Mouse (Mus musculus) hindbrain, postnatal 0 days (tissue): ENCODE results near the gene Ssh2. TPM values are rescaled to one million over a fixed set of nuclear protein-coding genes. Genes with fewer than 3 reads are reported as not detected.

Experiments used
- ATAC-seq: fragments of 200-750 bp; cut with Nextera tagmentation; 2 replicates; pipeline ENCODE4 v1.8.0; 2017; ENCODE audit warnings: mild to moderate bottlenecking, moderate TSS enrichment, moderate library complexity
- DNase-seq: peaks from one replicate; pipeline ENCODE4 v3.0.0-alpha.2; 2015; ENCODE audit warnings: low spot score
- H3K27ac ChIP-seq: fragments of 300-500 bp; sonication (generic); 2 replicates; pipeline ENCODE4 v1.5.1; 2014; ENCODE audit warnings: mild to moderate bottlenecking
- H3K27me3 ChIP-seq: fragments of 300-500 bp; sonication (generic); 2 replicates; pipeline ENCODE4 v1.6.1; 2014; ENCODE audit warnings: low read length, mixed read lengths; ENCODE audit not compliant: insufficient read depth
- H3K36me3 ChIP-seq: fragments of 300-500 bp; sonication (generic); 2 replicates; pipeline ENCODE4 v1.6.1; 2014; ENCODE audit warnings: low read length, mixed read lengths; ENCODE audit not compliant: insufficient read depth
- H3K4me1 ChIP-seq: fragments of 300-500 bp; sonication (generic); 2 replicates; pipeline ENCODE4 v1.6.1; 2014; ENCODE audit warnings: antibody characterized with exemption, low read length, mixed read lengths; ENCODE audit not compliant: insufficient read depth
- H3K4me2 ChIP-seq: fragments of 300-500 bp; sonication (generic); 2 replicates; pipeline ENCODE4 v1.6.1; 2014; ENCODE audit warnings: low read depth, mild to moderate bottlenecking, low read length, moderate library complexity, mixed read lengths
- H3K4me3 ChIP-seq: fragments of 300-500 bp; sonication (generic); 2 replicates; pipeline ENCODE4 v1.5.1; 2014; ENCODE audit warnings: low read length
- H3K9ac ChIP-seq: fragments of 300-500 bp; sonication (generic); replicated peaks from 2 replicates; pipeline ENCODE4 v1.6.1; 2014; ENCODE audit warnings: mild to moderate bottlenecking, low read length, moderate library complexity, mixed read lengths
- H3K9me3 ChIP-seq: fragments of 300-500 bp; sonication (generic); 2 replicates; pipeline ENCODE4 v1.6.1; 2016; ENCODE audit warnings: low read length, mixed read lengths
- CTCF ChIP-seq: IDR thresholded peaks from 2 replicates; pipeline ENCODE4 v1.5.1; 2016; ENCODE audit warnings: antibody characterized with exemption, control low read depth, low read depth
- WGBS: fragments of 180-500 bp; shearing (Covaris S2); extraction: QIAGEN DNeasy Blood & Tissue Kit; methylation state at CpG from one replicate; pipeline ENCODE4 v1.1.7; 2014; 5-methylcytosine and 5-hydroxymethylcytosine counted together
- polyA plus RNA-seq: library from polyadenylated mRNA; unstranded; fragments of >200 nt; fragmentation: Nextera tagmentation; extraction: Ambion mirVana; gene quantifications from 2 replicates; pipeline ENCODE4 v1.2.1, GENCODE M21; 2015
- total RNA-seq: library from RNA; depleted of rRNA; stranded (reverse); fragments of >200 nt; gene quantifications from 2 replicates; pipeline ENCODE4 v1.2.3, GENCODE M21; 2014

Gene Ssh2
- total and polyA plus RNA-seq, 2 experiments from 2014 or later, result 10.9 to 30.1 TPM

- 80% methylated on average over 1 of the region's 1 CpGs for WGBS
- Histone ChIP-seq H3K9me3 (no peaks in the 10 kb centered on the region), H3K4me3 (no peak overlapping the region), H3K36me3 (no peaks in the 10 kb centered on the region), H3K4me1 (no peaks in the 10 kb centered on the region), H3K9ac (no peak overlapping the region), H3K4me2 (no peak overlapping the region), H3K27me3 (no peaks in the 10 kb centered on the region), H3K27ac (no peak overlapping the region)
- ATAC-seq (no peak), DNase-seq (no peak)
- no peak for TF ChIP-seq CTCF
These were observed 81.2 kb downstream of the Ssh2 start for GRCm38 (mm10) chr11:77297246-77297645.

GRCm38 (mm10) chr11:77307205-77307604 is 91.1 kb downstream of the Ssh2 start:
- no peak overlapping the region for H3K4me2 ChIP-seq
- 90% methylated on average over 3 of the region's 3 CpGs for WGBS
- no peaks in the 10 kb centered on the region for H3K4me1 ChIP-seq
- H3K4me3 ChIP-seq, result no peak overlapping the region
- DNase-seq (no peak), ATAC-seq (no peak)
- H3K27ac ChIP-seq, result no peak overlapping the region
- H3K9me3 ChIP-seq, result no peaks in the 10 kb centered on the region
- H3K27me3 ChIP-seq, result no peaks in the 10 kb centered on the region
- TF ChIP-seq CTCF, result no peak
- H3K36me3 ChIP-seq, result no peaks in the 10 kb centered on the region
- H3K9ac ChIP-seq, result no peak overlapping the region

- H3K27me3 ChIP-seq, result no peaks in the 10 kb centered on the region
- H3K27ac ChIP-seq, result no peak overlapping the region
- ATAC-seq (no peak), DNase-seq (peak; percentile 81)
- no peak overlapping the region for H3K4me3 ChIP-seq
- peak; percentile 82 for TF ChIP-seq CTCF
- H3K36me3 ChIP-seq, result no peaks in the 10 kb centered on the region
- H3K4me1 ChIP-seq, result no peaks in the 10 kb centered on the region
- H3K9ac ChIP-seq, result no peak overlapping the region
- WGBS, result 8% methylated on average over 1 of the region's 1 CpGs
- no peaks in the 10 kb centered on the region for H3K9me3 ChIP-seq
- H3K4me2 ChIP-seq, result no peak overlapping the region
These were observed 92.4 kb downstream of the Ssh2 start for GRCm38 (mm10) chr11:77308533-77308932.

- peak; percentile 44 for TF ChIP-seq CTCF
- Histone ChIP-seq H3K27ac (no peak overlapping the region), H3K27me3 (no peaks in the 10 kb centered on the region), H3K36me3 (no peaks in the 10 kb centered on the region), H3K4me3 (no peak overlapping the region), H3K4me1 (no peaks in the 10 kb centered on the region), H3K9ac (no peak overlapping the region), H3K4me2 (no peak overlapping the region), H3K9me3 (no peaks in the 10 kb centered on the region)
- WGBS, result 41% methylated on average over 3 of the region's 3 CpGs
- ATAC-seq (no peak), DNase-seq (peak; percentile 58)
These were observed 101.8 kb downstream of the Ssh2 start for GRCm38 (mm10) chr11:77317721-77318477.

- Histone ChIP-seq H3K9ac (no peak overlapping the region), H3K4me3 (no peak overlapping the region), H3K36me3 (no peaks in the 10 kb centered on the region), H3K4me1 (no peaks in the 10 kb centered on the region), H3K27ac (no peak overlapping the region), H3K4me2 (no peak overlapping the region), H3K27me3 (no peaks in the 10 kb centered on the region), H3K9me3 (no peaks in the 10 kb centered on the region)
- no peak for TF ChIP-seq CTCF
- ATAC-seq (no peak), DNase-seq (no peak)
These were observed 102.5 kb downstream of the Ssh2 start for GRCm38 (mm10) chr11:77318478-77319118.

GRCm38 (mm10) chr11:77321214-77321613 is 105.1 kb downstream of the Ssh2 start:
- Histone ChIP-seq H3K27me3 (no peaks in the 10 kb centered on the region), H3K4me2 (no peak overlapping the region), H3K4me3 (no peak overlapping the region), H3K4me1 (no peaks in the 10 kb centered on the region), H3K9ac (no peak overlapping the region), H3K36me3 (no peaks in the 10 kb centered on the region), H3K27ac (no peak overlapping the region), H3K9me3 (no peaks in the 10 kb centered on the region)
- ATAC-seq (no peak), DNase-seq (no peak)
- TF ChIP-seq CTCF, result no peak
- WGBS, result 73% methylated on average over 1 of the region's 1 CpGs

GRCm38 (mm10) chr11:77330529-77330928 is 114.4 kb downstream of the Ssh2 start:
- H3K4me3 ChIP-seq, result no peak overlapping the region
- no peak overlapping the region for H3K27ac ChIP-seq
- 87% methylated on average over 2 of the region's 2 CpGs for WGBS
- no peak overlapping the region for H3K9ac ChIP-seq
- TF ChIP-seq CTCF, result no peak
- ATAC-seq (no peak), DNase-seq (no peak)
- H3K36me3 ChIP-seq, result no peaks in the 10 kb centered on the region
- no peaks in the 10 kb centered on the region for H3K9me3 ChIP-seq
- H3K4me1 ChIP-seq, result no peaks in the 10 kb centered on the region
- H3K4me2 ChIP-seq, result no peak overlapping the region
- no peaks in the 10 kb centered on the region for H3K27me3 ChIP-seq
